Mouse (Mus musculus): ENCODE measurements around the gene Rab5c.
A peak's percentile ranks its signal among the peaks of the same experiment; 100 is the strongest.

Rab5c gene

GRCm38 (mm10) chr11:100702081-100702851, 35.7 kb downstream of the Rab5c start:
- peak; percentile 69 to 75 for DNase-seq (ENCODE audit: low spot score in 2 of 2)

GRCm38 (mm10) chr11:100701301-100701700, 36.7 kb downstream of the Rab5c start:
- peak; percentile 71 to 80 for DNase-seq (ENCODE audit: low spot score in 2 of 2)

GRCm38 (mm10) chr11:100700710-100701109, 37.3 kb downstream of the Rab5c start:
- DNase-seq (ENCODE audit: low spot score in 2 of 2), result no peak

- no peak for DNase-seq (ENCODE audit: low spot score in 2 of 2)
Observed at GRCm38 (mm10) chr11:100697921-100698320, 40.1 kb downstream of the Rab5c start.

- DNase-seq (ENCODE audit: low spot score in 2 of 2), result peak; percentile 50 to 58
Observed at GRCm38 (mm10) chr11:100694926-100695325, 43.1 kb downstream of the Rab5c start.

- no peak for DNase-seq (ENCODE audit: low spot score in 2 of 2)
Observed at GRCm38 (mm10) chr11:100693154-100693553, 44.9 kb downstream of the Rab5c start.

GRCm38 (mm10) chr11:100692164-100692616, 45.8 kb downstream of the Rab5c start, which contains the start of gene Zfp385c:
Gene Zfp385c, minus strand, starts transcription at chr11:100692455.
- no peak for DNase-seq (ENCODE audit: low spot score in 2 of 2)

- no peak for DNase-seq (ENCODE audit: low spot score in 2 of 2)
Observed at GRCm38 (mm10) chr11:100690389-100690788, 47.6 kb downstream of the Rab5c start.

- no peak for DNase-seq (ENCODE audit: low spot score in 2 of 2)
Observed at GRCm38 (mm10) chr11:100688443-100688842, 49.6 kb downstream of the Rab5c start.

GRCm38 (mm10) chr11:100687265-100687664, 50.8 kb downstream of the Rab5c start:
- DNase-seq (ENCODE audit: low spot score in 2 of 2), result no peak

GRCm38 (mm10) chr11:100685371-100685770, 52.6 kb downstream of the Rab5c start:
- DNase-seq (ENCODE audit: low spot score in 2 of 2), result no peak

- DNase-seq (ENCODE audit: low spot score in 2 of 2), result no peak
Observed at GRCm38 (mm10) chr11:100684084-100684483, 53.9 kb downstream of the Rab5c start.

- no peak for DNase-seq (ENCODE audit: low spot score in 2 of 2)
Observed at GRCm38 (mm10) chr11:100682526-100682925, 55.5 kb downstream of the Rab5c start.

- no peak for DNase-seq (ENCODE audit: low spot score in 2 of 2)
Observed at GRCm38 (mm10) chr11:100681826-100682225, 56.2 kb downstream of the Rab5c start.

- DNase-seq (ENCODE audit: low spot score in 2 of 2), result no peak
Observed at GRCm38 (mm10) chr11:100677810-100678209, 60.2 kb downstream of the Rab5c start.

GRCm38 (mm10) chr11:100673169-100673568, 64.8 kb downstream of the Rab5c start:
- DNase-seq (ENCODE audit: low spot score in 2 of 2), result no peak

- DNase-seq (ENCODE audit: low spot score in 2 of 2), result no peak
Observed at GRCm38 (mm10) chr11:100671956-100672355, 66.1 kb downstream of the Rab5c start.

GRCm38 (mm10) chr11:100671049-100671448, 67.0 kb downstream of the Rab5c start:
- no peak for DNase-seq (ENCODE audit: low spot score in 2 of 2)

All from spleen, postnatal 36 days (tissue).